ENCODE assay signal across 8 mouse cellular contexts in genomic region chr1:179506530-179507315, GRCm38 (mm10). TPM values are rescaled to one million over a fixed set of nuclear protein-coding genes. Genes with fewer than 3 reads are reported as not detected.
DNase-seq lines count a peak whose midpoint lies in the region; ATAC-seq and TF ChIP-seq lines count a peak whose summit lies in the region.

No protein-coding gene starts in this region.

- no peak overlapping the region for H3K9ac ChIP-seq in hindbrain, embryonic 14.5 days
- H3K9ac ChIP-seq in hindbrain, embryonic 16.5 days (ENCODE audit: low read depth, low read length), result no peak overlapping the region
- H3K9ac ChIP-seq in midbrain, embryonic 13.5 days (replicated peaks), result no peak overlapping the region

- no peak overlapping the region for H3K27ac ChIP-seq in hindbrain, embryonic 14.5 days
- no peak overlapping the region for H3K27ac ChIP-seq in hindbrain, embryonic 16.5 days (ENCODE audit: low read depth, low read length)
- H3K27ac ChIP-seq in embryonic fibroblast, embryonic 13.5 days (ENCODE audit: insufficient read depth, low read length), result no peak overlapping the region
- no peak overlapping the region for H3K27ac ChIP-seq in midbrain, embryonic 13.5 days

- no peak overlapping the region for H3K4me2 ChIP-seq in hindbrain, embryonic 14.5 days (replicated peaks)
- no peak overlapping the region for H3K4me2 ChIP-seq in hindbrain, embryonic 16.5 days (ENCODE audit: low read length)
- H3K4me2 ChIP-seq in midbrain, embryonic 13.5 days (replicated peaks), result no peak overlapping the region

- peak; percentile 46 for DNase-seq in hindbrain, embryonic 14.5 days (ENCODE audit: low spot score)
- peak; percentile 80 for DNase-seq in CD4-positive, CD25-positive, alpha-beta regulatory T cell, adult 2 months (ENCODE audit: low read depth, low spot score)
- peak; percentile 43 for DNase-seq in adrenal gland, postnatal 10 days
- DNase-seq in lung, postnatal 4 days, result peak; percentile 29 to 39

- no peak for TF ChIP-seq POLR2A in embryonic fibroblast, embryonic 13.5 days (IDR thresholded peaks at IDR 0.05; ENCODE audit: low read depth, low read length)

- no peaks in the 10 kb centered on the region for H3K36me3 ChIP-seq in hindbrain, embryonic 14.5 days (replicated peaks; ENCODE audit: control insufficient read depth, insufficient read depth)
- no peaks in the 10 kb centered on the region for H3K36me3 ChIP-seq in hindbrain, embryonic 16.5 days (ENCODE audit: control insufficient read depth, insufficient read depth, low read length)
- no peaks in the 10 kb centered on the region for H3K36me3 ChIP-seq in midbrain, embryonic 13.5 days

- 0 out of 2 replicates have a peak, but pooled peaks have one; percentile 6 for TF ChIP-seq CTCF in embryonic fibroblast, embryonic 13.5 days (IDR thresholded peaks at IDR 0.05; ENCODE audit: borderline replicate concordance, insufficient read depth, low read length)

- no peak for ATAC-seq in hindbrain, embryonic 14.5 days (ENCODE audit: low FRiP score)
- ATAC-seq in hindbrain, embryonic 16.5 days, result no peak
- ATAC-seq in midbrain, embryonic 13.5 days, result no peak
- no peak for ATAC-seq in erythroblast, adult 5-6 weeks (replicated peaks; ENCODE audit: low FRiP score, poor library complexity, severe bottlenecking)

- no peak overlapping the region for H3K4me3 ChIP-seq in hindbrain, embryonic 14.5 days (replicated peaks; ENCODE audit: low read length)
- no peak overlapping the region for H3K4me3 ChIP-seq in hindbrain, embryonic 16.5 days (ENCODE audit: low read length)
- H3K4me3 ChIP-seq in embryonic fibroblast, embryonic 13.5 days (ENCODE audit: insufficient read depth, low read length), result no peak overlapping the region
- no peak overlapping the region for H3K4me3 ChIP-seq in midbrain, embryonic 13.5 days (replicated peaks)

- no peaks in the 10 kb centered on the region for H3K4me1 ChIP-seq in hindbrain, embryonic 14.5 days (replicated peaks; ENCODE audit: control insufficient read depth, insufficient read depth, low read length)
- no peaks in the 10 kb centered on the region for H3K4me1 ChIP-seq in hindbrain, embryonic 16.5 days (ENCODE audit: control insufficient read depth, insufficient read depth, low read depth, low read length)
- H3K4me1 ChIP-seq in embryonic fibroblast, embryonic 13.5 days (ENCODE audit: control insufficient read depth, insufficient read depth, low read length), result no peaks in the 10 kb centered on the region
- H3K4me1 ChIP-seq in midbrain, embryonic 13.5 days (replicated peaks), result no peaks in the 10 kb centered on the region

- H3K9me3 ChIP-seq in hindbrain, embryonic 14.5 days (ENCODE audit: control insufficient read depth, low read length), result no peaks in the 10 kb centered on the region
- H3K9me3 ChIP-seq in hindbrain, embryonic 16.5 days (ENCODE audit: control insufficient read depth, low read length), result no peaks in the 10 kb centered on the region
- H3K9me3 ChIP-seq in midbrain, embryonic 13.5 days, result no peaks in the 10 kb centered on the region

- H3K27me3 ChIP-seq in hindbrain, embryonic 14.5 days (ENCODE audit: control insufficient read depth, insufficient read depth, low read length), result no peaks in the 10 kb centered on the region
- H3K27me3 ChIP-seq in hindbrain, embryonic 16.5 days (replicated peaks; ENCODE audit: control insufficient read depth, insufficient read depth, low read length), result no peaks in the 10 kb centered on the region
- no peaks in the 10 kb centered on the region for H3K27me3 ChIP-seq in midbrain, embryonic 13.5 days

- WGBS in hindbrain, embryonic 14.5 days, result 70% methylated on average over 9 of the region's 9 CpGs
- WGBS in hindbrain, embryonic 16.5 days, result 68% methylated on average over 9 of the region's 9 CpGs
- WGBS in midbrain, embryonic 13.5 days, result 68% methylated on average over 9 of the region's 9 CpGs

RNA-seq across cellular contexts. Expression of gene Smyd3, which starts 11.1 kb away (rescaled TPM):
- polyA plus RNA-seq in hindbrain, embryonic 14.5 days (2014; fragmentation: Nextera tagmentation; extraction: Ambion mirVana), result 25.4 and 28.2 TPM in 2 replicates
- 28.3 and 28.5 TPM in 2 replicates for polyA plus RNA-seq in hindbrain, embryonic 16.5 days (2015; fragmentation: Nextera tagmentation; extraction: Ambion mirVana)
- total RNA-seq in adrenal gland, postnatal 10 days (2021), result 1 to 10 TPM; 6.0 to 8.0 TPM
- 12.2 and 12.3 TPM in 2 replicates for polyA plus RNA-seq in embryonic fibroblast, embryonic 13.5 days (2011; ENCODE audit: insufficient read length, low read depth, missing spikeins)
- 14.5 and 17.5 TPM in 2 replicates for polyA plus RNA-seq in midbrain, embryonic 13.5 days (2015; fragmentation: Nextera tagmentation; extraction: Ambion mirVana)
- total RNA-seq in erythroblast, adult 5-6 weeks (2015; ENCODE audit: low replicate concordance), result 3.3 and 6.0 TPM in 2 replicates
- total RNA-seq in erythroblast, adult 5-6 weeks (2017; ENCODE audit: low replicate concordance), result 2.1 and 10.3 TPM in 2 replicates

RNA-seq across cellular contexts. Expression of gene Tfb2m, which starts 39.3 kb away (rescaled TPM):
- polyA plus RNA-seq in hindbrain, embryonic 14.5 days (2014; fragmentation: Nextera tagmentation; extraction: Ambion mirVana), result 29.4 and 31.3 TPM in 2 replicates
- 28.2 and 31.5 TPM in 2 replicates for polyA plus RNA-seq in hindbrain, embryonic 16.5 days (2015; fragmentation: Nextera tagmentation; extraction: Ambion mirVana)
- 10 to 100 TPM; 47.4 to 48.0 TPM for total RNA-seq in adrenal gland, postnatal 10 days (2021)
- 30.3 and 35.1 TPM in 2 replicates for polyA plus RNA-seq in embryonic fibroblast, embryonic 13.5 days (2011; ENCODE audit: insufficient read length, low read depth, missing spikeins)
- polyA plus RNA-seq in midbrain, embryonic 13.5 days (2015; fragmentation: Nextera tagmentation; extraction: Ambion mirVana), result 30.2 and 31.5 TPM in 2 replicates
- 7.1 and 13.6 TPM in 2 replicates for total RNA-seq in erythroblast, adult 5-6 weeks (2015; ENCODE audit: low replicate concordance)
- total RNA-seq in erythroblast, adult 5-6 weeks (2017; ENCODE audit: low replicate concordance), result 11.7 and 15.6 TPM in 2 replicates

RNA-seq across cellular contexts. Expression of gene Cnst, which starts 39.4 kb away (rescaled TPM):
- 26.4 and 32.5 TPM in 2 replicates for polyA plus RNA-seq in hindbrain, embryonic 14.5 days (2014; fragmentation: Nextera tagmentation; extraction: Ambion mirVana)
- 25.1 and 30.0 TPM in 2 replicates for polyA plus RNA-seq in hindbrain, embryonic 16.5 days (2015; fragmentation: Nextera tagmentation; extraction: Ambion mirVana)
- 10 to 100 TPM; 36.5 to 42.1 TPM for total RNA-seq in adrenal gland, postnatal 10 days (2021)
- polyA plus RNA-seq in embryonic fibroblast, embryonic 13.5 days (2011; ENCODE audit: insufficient read length, low read depth, missing spikeins), result 15.9 and 19.3 TPM in 2 replicates
- 27.9 and 28.2 TPM in 2 replicates for polyA plus RNA-seq in midbrain, embryonic 13.5 days (2015; fragmentation: Nextera tagmentation; extraction: Ambion mirVana)
- total RNA-seq in erythroblast, adult 5-6 weeks (2015; ENCODE audit: low replicate concordance), result 6.9 and 11.7 TPM in 2 replicates
- total RNA-seq in erythroblast, adult 5-6 weeks (2017; ENCODE audit: low replicate concordance), result 18.7 and 20.4 TPM in 2 replicates
